Mouse (Mus musculus) lung, embryonic 16.5 days (tissue): ENCODE measurements at regions not wholly inside any gene's neighbourhood (a gene's known extent, or its start where the extent isn't known, plus 50 kb on each side); places are given as distances from the start of the nearest gene placed in this dataset.
"Not testable (repeated sequence)": the region's sequence is repeated elsewhere in the genome, so short reads cannot be mapped to it uniquely, and the experiment has no call there.

Experiments used
- ATAC-seq: fragments of 200-750 bp; cut with Nextera tagmentation; 2 replicates; pipeline ENCODE4 v1.8.0; 2017; ENCODE audit warnings: low read depth, mild to moderate bottlenecking, moderate library complexity
- H3K27ac ChIP-seq: fragments of 300-500 bp; sonication (generic); 2 replicates; pipeline ENCODE4 v1.5.1; 2014; ENCODE audit warnings: mild to moderate bottlenecking, control low read depth, low read length
- H3K27me3 ChIP-seq: fragments of 300-500 bp; sonication (generic); 2 replicates; pipeline ENCODE4 v1.6.1; 2014; ENCODE audit warnings: low read depth, low read length, mixed read lengths; ENCODE audit not compliant: control insufficient read depth, insufficient read depth
- H3K36me3 ChIP-seq: fragments of 300-500 bp; sonication (generic); 2 replicates; pipeline ENCODE4 v1.6.1; 2014; ENCODE audit warnings: low read length; ENCODE audit not compliant: control insufficient read depth, insufficient read depth
- H3K4me1 ChIP-seq: fragments of 300-500 bp; sonication (generic); replicated peaks from 2 replicates; pipeline ENCODE4 v1.6.1; 2014; ENCODE audit warnings: low read length, mixed read lengths; ENCODE audit not compliant: control insufficient read depth, insufficient read depth
- H3K4me2 ChIP-seq: fragments of 300-500 bp; sonication (generic); 2 replicates; pipeline ENCODE4 v1.6.1; 2014; ENCODE audit warnings: low read depth, low read length, control low read depth
- H3K4me3 ChIP-seq: fragments of 300-500 bp; sonication (generic); 2 replicates; pipeline ENCODE4 v1.5.1; 2014; ENCODE audit warnings: mild to moderate bottlenecking, low read length, control low read depth
- H3K9ac ChIP-seq: fragments of 300-500 bp; sonication (generic); 2 replicates; pipeline ENCODE4 v1.6.1; 2014; ENCODE audit warnings: low read length, control low read depth
- H3K9me3 ChIP-seq: fragments of 300-500 bp; sonication (generic); 2 replicates; pipeline ENCODE4 v1.6.1; 2016; ENCODE audit warnings: low read length; ENCODE audit not compliant: control insufficient read depth
- WGBS: fragments of 180-500 bp; shearing (Covaris S2); extraction: QIAGEN DNeasy Blood & Tissue Kit; methylation state at CpG from one replicate; pipeline ENCODE4 v1.1.7; 2014; 5-methylcytosine and 5-hydroxymethylcytosine counted together

DNA sequence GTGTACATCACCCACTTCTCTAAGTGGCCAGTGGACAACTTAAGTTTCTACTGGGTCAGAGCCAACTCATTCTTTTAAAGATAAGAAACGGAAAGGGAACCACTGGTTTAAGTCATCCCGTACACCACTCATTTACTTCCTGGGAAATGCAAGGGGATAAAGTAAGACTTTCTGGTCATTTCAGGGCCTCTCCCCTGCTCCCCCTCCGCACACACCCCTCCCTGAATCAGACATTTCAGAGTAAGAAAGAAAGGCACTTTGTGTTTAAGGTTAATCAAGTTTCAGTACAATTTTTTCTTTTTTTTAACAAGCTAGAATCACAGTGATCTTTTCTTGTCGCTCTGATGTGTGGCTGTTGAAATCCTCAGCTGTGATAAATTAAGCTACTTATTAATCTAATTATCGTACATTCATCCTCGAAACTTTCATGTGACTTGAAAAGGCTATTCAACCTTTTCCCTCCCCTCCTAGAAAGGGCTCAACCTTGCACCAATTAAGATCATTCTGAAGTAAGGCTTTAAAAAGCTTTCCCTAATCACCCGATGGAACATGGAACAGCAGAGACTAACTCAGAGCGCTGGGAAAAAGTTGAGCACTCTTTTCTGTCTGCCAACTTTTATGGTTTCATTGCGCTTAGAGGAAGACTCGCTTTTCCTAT lies 126.0 kb upstream of the Otx2 start:
- no peak overlapping the region for H3K27ac ChIP-seq
- no peak overlapping the region for H3K9ac ChIP-seq
- H3K4me3 ChIP-seq: no peak overlapping the region
- no peak overlapping the region for H3K4me2 ChIP-seq
- H3K4me1 ChIP-seq: no peaks in the 10 kb centered on the region; the same call in 1 of the 2 replicates
- H3K27me3 ChIP-seq: no peaks in the 10 kb centered on the region
- H3K36me3 ChIP-seq: no peaks in the 10 kb centered on the region
- 55% methylated on average over 10 of the region's 10 CpGs for WGBS
- no peak for ATAC-seq
- H3K9me3 ChIP-seq: no peaks in the 10 kb centered on the region

DNA sequence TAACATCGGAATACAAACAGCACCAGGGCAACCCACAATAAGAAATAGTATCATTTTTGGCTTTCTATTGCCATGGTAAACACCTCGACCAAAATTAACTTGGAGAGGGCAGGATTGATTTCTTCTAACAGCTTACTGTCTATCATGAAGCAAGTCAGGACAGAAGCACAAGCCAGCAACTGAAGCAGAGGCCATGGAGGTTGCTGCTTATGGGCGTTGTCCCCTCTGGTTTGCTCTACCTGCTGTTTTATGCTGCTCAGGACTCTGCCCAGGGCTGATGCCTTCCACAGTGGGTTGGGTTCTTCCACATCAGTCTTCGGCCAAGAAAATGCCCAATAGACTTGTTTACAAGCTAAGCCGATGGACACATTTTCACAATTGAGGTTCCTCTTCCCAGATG lies 117.9 kb upstream of the Otx2 start:
- Histone ChIP-seq H3K27me3 (no peaks in the 10 kb centered on the region), H3K27ac (no peak overlapping the region), H3K4me2 (no peak overlapping the region), H3K36me3 (no peaks in the 10 kb centered on the region), H3K9ac (no peak overlapping the region), H3K4me1 (no peaks in the 10 kb centered on the region), H3K4me3 (no peak overlapping the region), H3K9me3 (no peaks in the 10 kb centered on the region)
- no peak for ATAC-seq
- 84% methylated on average over 5 of the region's 5 CpGs for WGBS

DNA sequence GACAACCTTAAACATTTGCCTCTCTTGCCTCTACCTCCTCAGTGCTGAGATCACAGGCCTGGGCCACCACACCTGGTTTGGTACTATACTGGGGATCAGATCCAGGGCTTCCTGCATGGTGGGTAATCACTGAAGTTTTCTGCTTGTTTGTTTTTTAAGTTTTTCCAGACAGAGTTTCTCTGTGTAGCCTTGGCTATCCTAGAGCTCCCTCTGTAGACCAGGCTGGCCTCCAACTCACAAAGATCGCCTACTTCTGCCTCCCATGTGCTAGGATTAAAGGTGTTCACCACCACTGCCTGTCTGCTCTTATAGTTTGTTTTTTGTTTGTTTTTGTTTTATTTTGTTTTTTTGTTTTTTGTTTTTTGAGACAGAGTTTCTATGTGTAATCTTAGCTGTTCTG lies 105.7 kb upstream of the Otx2 start:
- Histone ChIP-seq H3K27me3 (no peaks in the 10 kb centered on the region), H3K9ac (no peak overlapping the region), H3K4me2 (no peak overlapping the region), H3K9me3 (no peaks in the 10 kb centered on the region), H3K27ac (no peak overlapping the region), H3K36me3 (no peaks in the 10 kb centered on the region), H3K4me1 (no peaks in the 10 kb centered on the region), H3K4me3 (no peak overlapping the region)
- 83% methylated on average over 1 of the region's 1 CpGs for WGBS
- no peak for ATAC-seq

DNA sequence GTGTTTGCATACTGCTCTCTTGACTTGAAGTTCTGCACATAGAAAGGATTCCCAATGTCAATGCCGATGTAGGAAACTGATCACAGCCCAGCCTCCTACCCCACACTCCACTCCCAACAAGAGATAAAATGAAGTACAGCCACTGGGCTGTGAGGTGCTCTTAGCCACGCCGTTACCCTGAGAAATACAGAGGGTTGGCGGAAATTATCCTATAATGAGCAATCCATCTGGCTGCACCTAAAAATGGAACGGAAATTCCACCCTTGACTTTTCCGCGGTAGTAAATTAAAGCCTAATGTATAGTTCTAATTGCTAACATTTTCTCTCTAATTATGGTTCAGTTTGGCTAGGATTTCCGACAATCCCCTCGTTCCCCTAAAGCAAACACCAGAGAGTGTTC lies 97.2 kb upstream of the Otx2 start:
- H3K4me3 ChIP-seq: no peak overlapping the region
- no peaks in the 10 kb centered on the region for H3K27me3 ChIP-seq
- WGBS: 48% methylated on average over 9 of the region's 9 CpGs
- no peaks in the 10 kb centered on the region for H3K4me1 ChIP-seq
- no peak overlapping the region for H3K27ac ChIP-seq
- H3K9me3 ChIP-seq: no peaks in the 10 kb centered on the region
- no peak overlapping the region for H3K4me2 ChIP-seq
- H3K9ac ChIP-seq: no peak overlapping the region
- ATAC-seq: no peak
- no peaks in the 10 kb centered on the region for H3K36me3 ChIP-seq

DNA sequence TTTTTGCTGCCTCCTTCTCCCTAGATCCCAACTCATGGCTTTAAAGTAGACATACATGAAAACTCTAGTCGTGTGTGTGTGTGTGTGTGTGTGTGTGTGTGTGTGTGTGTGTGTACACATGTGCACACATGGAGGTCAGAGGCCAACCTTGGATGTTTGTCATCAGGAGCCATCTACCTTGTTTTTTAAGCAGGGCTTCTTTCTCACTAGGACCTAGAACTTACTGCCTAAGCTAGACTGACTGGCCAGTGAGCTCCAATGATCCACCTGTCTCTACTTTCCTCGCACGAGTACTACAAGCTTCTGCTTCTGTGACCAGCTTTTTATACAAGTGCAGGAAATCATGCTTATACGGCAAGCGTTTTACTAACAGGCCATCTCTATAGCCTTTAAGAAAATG lies 89.1 kb upstream of the Otx2 start:
- WGBS: 71% methylated on average over 5 of the region's 5 CpGs
- Histone ChIP-seq H3K4me1 (no peaks in the 10 kb centered on the region), H3K4me3 (no peak overlapping the region), H3K36me3 (no peaks in the 10 kb centered on the region), H3K4me2 (no peak overlapping the region), H3K27me3 (no peaks in the 10 kb centered on the region), H3K9ac (no peak overlapping the region), H3K27ac (no peak overlapping the region), H3K9me3 (no peaks in the 10 kb centered on the region)
- no peak for ATAC-seq

DNA sequence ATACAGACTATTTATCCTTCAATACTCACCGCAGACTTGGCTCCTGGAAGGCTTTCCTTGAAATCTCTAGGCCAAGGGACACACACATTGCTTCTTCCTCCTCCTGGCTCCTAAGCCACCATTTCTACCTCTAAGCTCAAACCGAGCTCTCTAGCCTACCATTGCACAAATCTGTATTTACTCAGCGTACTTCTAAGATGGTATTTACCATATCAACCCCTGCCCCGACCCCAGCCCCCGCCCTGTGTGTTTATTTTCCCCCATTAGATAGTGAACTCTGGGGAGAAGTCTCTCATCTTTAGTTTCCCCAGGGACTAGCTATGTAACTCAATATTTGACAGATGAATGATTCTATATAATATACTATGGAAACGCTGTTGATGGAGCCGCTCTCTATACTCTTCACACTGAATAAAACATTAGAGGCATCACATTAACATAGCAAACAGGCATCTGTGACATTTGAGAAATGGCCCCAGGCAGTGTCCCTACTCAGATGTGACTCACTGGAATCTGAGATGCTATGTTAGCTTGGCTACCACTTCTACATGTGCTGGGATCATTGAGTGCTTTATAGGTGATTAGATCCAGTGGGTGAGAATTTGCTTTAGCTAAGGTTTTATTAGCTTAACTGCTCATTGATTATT lies 87.5 kb upstream of the Otx2 start:
- Histone ChIP-seq H3K27me3 (no peaks in the 10 kb centered on the region), H3K9me3 (no peaks in the 10 kb centered on the region), H3K27ac (no peak overlapping the region), H3K36me3 (no peaks in the 10 kb centered on the region), H3K4me2 (no peak overlapping the region), H3K4me3 (no peak overlapping the region), H3K4me1 (no peaks in the 10 kb centered on the region), H3K9ac (no peak overlapping the region)
- ATAC-seq: no peak
- WGBS: 52% methylated on average over 7 of the region's 7 CpGs

DNA sequence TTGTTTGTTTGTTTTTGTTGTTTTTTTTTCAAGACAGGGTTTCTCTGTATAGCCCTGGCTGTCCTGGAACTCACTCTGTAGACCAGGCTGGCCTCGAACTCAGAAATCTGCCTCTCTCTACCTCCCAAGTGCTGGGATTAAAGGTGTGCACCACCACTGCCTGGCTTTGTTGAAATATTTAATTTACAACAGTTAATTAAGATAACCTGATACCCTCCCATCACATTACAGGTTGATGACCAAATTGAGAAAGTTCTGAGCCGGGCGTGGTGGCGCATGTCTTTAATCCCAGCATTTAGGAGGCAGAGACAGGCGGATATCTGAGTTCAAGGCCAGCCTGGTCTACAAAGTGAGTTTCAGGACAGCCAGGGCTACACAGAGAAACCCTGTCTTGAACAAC lies 81.5 kb upstream of the Otx2 start:
- 84% methylated on average over 5 of the region's 5 CpGs for WGBS
- H3K27ac ChIP-seq, H3K9ac ChIP-seq, H3K9me3 ChIP-seq, H3K36me3 ChIP-seq, ATAC-seq, H3K4me3 ChIP-seq, H3K4me2 ChIP-seq, H3K4me1 ChIP-seq: not testable (repeated sequence)
- H3K27me3 ChIP-seq: peaks cover 13% of the 10 kb centered on the region

DNA sequence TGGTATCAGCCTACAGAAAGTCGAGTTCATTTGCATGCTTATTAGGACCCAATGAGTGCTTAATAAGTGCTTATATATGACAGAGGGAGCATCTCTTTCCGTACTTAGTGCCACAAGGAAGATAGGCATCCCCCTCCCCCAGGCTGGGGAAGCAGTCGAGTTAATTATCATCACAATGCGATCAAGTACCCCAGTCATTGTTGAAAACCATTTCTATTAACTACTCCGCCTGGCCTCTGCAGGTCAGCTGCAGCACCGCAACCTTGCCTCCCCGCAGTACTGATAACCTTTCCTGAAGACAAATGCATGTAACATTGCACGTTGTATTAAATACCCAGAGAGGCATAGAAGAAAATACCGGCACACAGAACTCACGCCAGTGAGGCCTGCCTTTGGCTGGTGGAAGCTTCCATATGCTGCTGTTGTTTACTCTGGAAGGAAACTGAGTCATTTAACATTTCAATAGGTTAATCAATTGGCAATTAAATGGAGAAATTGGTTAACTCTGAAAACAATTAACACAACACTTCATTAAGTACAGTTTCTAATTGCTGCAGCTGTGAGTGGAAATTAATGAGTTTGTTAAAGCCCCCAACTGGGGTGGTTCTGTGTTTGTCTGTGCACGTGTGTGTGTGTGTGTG lies 80.6 kb upstream of the Otx2 start:
- no peak for ATAC-seq
- H3K9ac ChIP-seq: no peak overlapping the region
- H3K27ac ChIP-seq: no peak overlapping the region
- H3K27me3 ChIP-seq: peaks cover 13% of the 10 kb centered on the region
- H3K4me3 ChIP-seq: no peak overlapping the region
- H3K4me1 ChIP-seq: no peaks in the 10 kb centered on the region
- no peaks in the 10 kb centered on the region for H3K36me3 ChIP-seq
- 28% methylated on average over 11 of the region's 11 CpGs for WGBS
- no peaks in the 10 kb centered on the region for H3K9me3 ChIP-seq
- H3K4me2 ChIP-seq: no peak overlapping the region

DNA sequence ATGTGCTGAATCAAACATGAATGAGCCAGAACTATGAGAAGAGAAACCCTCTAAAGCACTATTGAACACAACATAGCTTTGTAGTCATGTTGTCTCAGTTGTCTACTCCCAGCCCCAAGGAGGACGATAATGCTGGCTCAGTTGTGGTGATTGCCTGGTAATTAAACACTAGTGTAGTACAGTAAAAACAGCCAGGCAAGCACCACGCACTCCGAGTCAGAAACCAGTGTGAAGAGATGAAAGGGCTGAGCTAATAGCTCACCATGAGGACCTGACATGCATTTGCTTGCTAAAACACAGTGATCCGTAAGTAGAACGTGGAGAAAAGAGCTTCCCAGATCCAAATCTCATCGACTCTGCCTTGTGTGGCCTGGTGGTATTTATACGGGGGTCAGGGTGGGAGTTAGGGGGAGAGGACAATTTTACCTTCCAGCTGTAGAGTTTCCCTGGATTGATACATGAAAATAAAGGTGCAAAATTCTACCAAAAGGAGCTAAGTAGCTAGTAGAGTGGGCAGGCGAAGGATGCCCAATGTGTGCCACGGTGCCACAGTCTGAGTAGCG lies 80.0 kb upstream of the Otx2 start:
- Histone ChIP-seq H3K27me3 (peaks cover 13% of the 10 kb centered on the region), H3K4me2 (no peak overlapping the region), H3K36me3 (no peaks in the 10 kb centered on the region), H3K9me3 (no peaks in the 10 kb centered on the region; the same call in 1 of the 2 replicates), H3K4me3 (no peak overlapping the region), H3K4me1 (no peaks in the 10 kb centered on the region), H3K27ac (no peak overlapping the region), H3K9ac (no peak overlapping the region)
- ATAC-seq: no peak
- 42% methylated on average over 10 of the region's 10 CpGs for WGBS
